Mouse (Mus musculus) left cerebral cortex, postnatal 4 days (tissue): ENCODE data around the gene Dppa2. TPM values are rescaled to one million over a fixed set of nuclear protein-coding genes. Genes with fewer than 3 reads are reported as not detected.

Source experiments
- DNase-seq: peaks from one replicate; pipeline ENCODE4 v3.0.0-alpha.2; 2022
- intact Hi-C: fragments of 180-260 bp; cut with DNase I; formaldehyde crosslinking; loops from one replicate; pipeline ENCODE4 v1.15.1; 2025
- total RNA-seq, 2 experiments: library from RNA; stranded (reverse); gene quantifications; 2 replicates each; pipeline ENCODE4 v1.2.3; 2021

Gene Dppa2
- total RNA-seq, 2 experiments from 2014 or later: not detected

DNA sequence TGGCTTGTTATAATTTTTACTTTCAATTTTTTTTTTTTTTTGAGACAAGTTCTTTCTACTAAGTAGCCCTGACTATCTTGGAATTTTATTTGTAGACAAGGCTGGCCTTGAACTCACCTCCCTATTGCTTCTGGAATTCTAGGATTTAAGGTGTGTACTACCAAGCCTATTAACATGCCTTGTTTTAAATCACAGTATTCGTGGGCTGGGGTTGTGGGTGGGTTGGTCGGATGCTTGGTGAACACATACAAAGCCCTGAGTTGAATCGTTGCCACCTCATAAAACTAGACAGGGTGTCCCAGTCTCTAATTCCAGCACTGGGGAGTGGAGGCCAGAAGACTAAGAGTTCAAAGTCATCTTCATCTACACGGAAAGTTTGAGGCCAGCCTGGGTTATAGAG, 31.6 kb downstream of the Dppa2 start:
- intact Hi-C loops: no loop called here
- DNase-seq: no peak

- DNase-seq: no peak
- intact Hi-C loops: no loop called here
Observed at GRCm38 (mm10) chr16:48344193-48344592, 40.5 kb downstream of the Dppa2 start.

- intact Hi-C loops: no loop called here
- DNase-seq: no peak
Observed at GRCm38 (mm10) chr16:48347246-48347645, 43.5 kb downstream of the Dppa2 start.

GRCm38 (mm10) chr16:48355716-48356115, 52.0 kb downstream of the Dppa2 start:
- intact Hi-C loops: no loop called here
- no peak for DNase-seq

DNA sequence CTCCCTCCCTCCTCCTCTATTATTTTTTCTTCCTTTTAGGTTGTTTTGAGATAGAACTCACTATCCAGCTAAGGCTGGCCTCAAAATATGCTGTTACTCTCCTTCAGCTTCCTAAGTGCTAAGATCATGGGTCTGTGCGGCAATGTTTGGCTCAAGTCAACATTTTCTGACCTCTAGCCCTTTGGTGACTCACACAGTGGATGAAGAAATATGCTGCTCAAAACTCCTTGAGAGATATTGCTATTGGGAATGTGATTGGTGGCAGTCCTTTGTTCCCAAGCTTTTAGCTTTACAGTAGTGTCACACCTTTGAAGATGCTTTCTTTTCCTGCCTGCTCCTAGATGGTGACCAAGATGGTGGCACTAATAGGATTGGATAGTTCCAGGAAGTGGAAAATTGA, 52.7 kb downstream of the Dppa2 start:
- intact Hi-C loops: no loop called here
- no peak for DNase-seq

DNA sequence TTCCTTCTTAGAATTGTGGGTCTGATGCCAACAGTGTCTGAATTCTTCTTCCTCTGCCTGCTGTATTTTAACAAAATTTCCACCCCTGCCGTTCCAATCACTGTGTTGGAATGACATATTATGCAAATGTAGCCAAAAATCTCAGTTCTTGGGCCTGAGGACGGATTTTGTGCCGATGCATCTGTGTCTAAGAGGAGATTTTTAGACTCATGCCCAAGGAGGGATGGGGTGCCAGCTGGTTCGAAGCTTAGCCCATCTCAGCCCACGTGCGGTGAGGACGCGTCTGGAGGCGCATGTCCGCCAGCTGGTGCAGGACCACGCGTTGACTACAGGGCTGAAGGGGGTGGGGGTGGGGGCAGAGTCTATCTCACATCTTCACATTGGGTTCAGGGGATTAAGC, 57.2 kb downstream of the Dppa2 start:
- intact Hi-C loops: no loop called here
- peak; percentile 92 for DNase-seq

DNA sequence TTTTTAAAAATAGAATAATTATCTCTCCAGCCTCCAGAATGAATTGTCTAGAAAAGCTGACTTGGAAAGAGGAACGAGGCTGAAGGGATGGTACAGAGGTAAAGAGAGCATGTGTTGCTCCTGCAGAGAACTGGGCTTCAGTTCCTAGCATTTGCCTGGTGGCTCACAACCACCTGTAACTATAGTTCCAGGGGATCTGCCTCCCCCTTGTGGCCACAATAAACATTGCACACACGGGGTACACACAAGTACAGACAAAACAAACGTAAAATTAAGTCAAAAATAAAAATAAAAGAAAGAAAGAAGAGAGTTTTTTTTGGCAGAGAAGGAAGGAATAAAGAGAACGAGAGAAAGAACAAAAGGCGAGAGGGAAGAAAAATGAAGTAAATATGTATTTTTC, 63.1 kb downstream of the Dppa2 start:
- no peak for DNase-seq
- intact Hi-C loops: no loop called here

GRCm38 (mm10) chr16:48368096-48368495, 64.4 kb downstream of the Dppa2 start:
- intact Hi-C loops: no loop called here
- DNase-seq: peak; percentile 67

Other genes with a start within 250 kb of the Dppa2 start
- not detected for gene Dppa4, start 20.2 kb upstream of the Dppa2 start, total RNA-seq
- gene Gm5485, start 108.5 kb downstream of the Dppa2 start, total RNA-seq: not detected
- under 1 TPM; 0.50 to 0.54 TPM for gene Morc1, start 127.3 kb downstream of the Dppa2 start, total RNA-seq